Mouse (Mus musculus) heart, adult 2 months (tissue): ENCODE measurements around the gene Vwa3b.

Source experiments
- CTCF ChIP-seq: fragments of 200-600 bp; IDR thresholded peaks from 2 replicates; pipeline ENCODE4 v1.8.1; 2022; ENCODE audit warnings: antibody characterized with exemption, mild to moderate bottlenecking, moderate library complexity
- POLR2A ChIP-seq: fragments of 200-500 bp; IDR thresholded peaks from 2 replicates; pipeline ENCODE4 v1.6.1; 2011; ENCODE audit warnings: mild to moderate bottlenecking, low read depth, low read length, control low read depth; ENCODE audit not compliant: insufficient read depth

- TF ChIP-seq POLR2A (no peak), CTCF (no peak)
These were observed 14.7 kb upstream of the Vwa3b start for GRCm38 (mm10) chr1:37011626-37012209.
